Mouse (Mus musculus): ENCODE measurements at regions not wholly inside any gene's neighbourhood (a gene's known extent, or its start where the extent isn't known, plus 50 kb on each side); places are given as distances from the start of the nearest gene placed in this dataset.
"Not testable (repeated sequence)": the region's sequence is repeated elsewhere in the genome, so short reads cannot be mapped to it uniquely, and the experiment has no call there.

- in situ Hi-C loops (cut with MboI, MseI) = no loop called here
These were observed 54.7 kb upstream of the Commd3 start for GRCm38 (mm10) chr2:18617520-18617919.

- in situ Hi-C loops (cut with MboI, MseI) = no loop called here
These were observed 62.4 kb upstream of the Commd3 start for GRCm38 (mm10) chr2:18609868-18610185.

- in situ Hi-C loops (cut with MboI, MseI) = no loop called here
These were observed 62.9 kb upstream of the Commd3 start for GRCm38 (mm10) chr2:18609075-18609867.

DNA sequence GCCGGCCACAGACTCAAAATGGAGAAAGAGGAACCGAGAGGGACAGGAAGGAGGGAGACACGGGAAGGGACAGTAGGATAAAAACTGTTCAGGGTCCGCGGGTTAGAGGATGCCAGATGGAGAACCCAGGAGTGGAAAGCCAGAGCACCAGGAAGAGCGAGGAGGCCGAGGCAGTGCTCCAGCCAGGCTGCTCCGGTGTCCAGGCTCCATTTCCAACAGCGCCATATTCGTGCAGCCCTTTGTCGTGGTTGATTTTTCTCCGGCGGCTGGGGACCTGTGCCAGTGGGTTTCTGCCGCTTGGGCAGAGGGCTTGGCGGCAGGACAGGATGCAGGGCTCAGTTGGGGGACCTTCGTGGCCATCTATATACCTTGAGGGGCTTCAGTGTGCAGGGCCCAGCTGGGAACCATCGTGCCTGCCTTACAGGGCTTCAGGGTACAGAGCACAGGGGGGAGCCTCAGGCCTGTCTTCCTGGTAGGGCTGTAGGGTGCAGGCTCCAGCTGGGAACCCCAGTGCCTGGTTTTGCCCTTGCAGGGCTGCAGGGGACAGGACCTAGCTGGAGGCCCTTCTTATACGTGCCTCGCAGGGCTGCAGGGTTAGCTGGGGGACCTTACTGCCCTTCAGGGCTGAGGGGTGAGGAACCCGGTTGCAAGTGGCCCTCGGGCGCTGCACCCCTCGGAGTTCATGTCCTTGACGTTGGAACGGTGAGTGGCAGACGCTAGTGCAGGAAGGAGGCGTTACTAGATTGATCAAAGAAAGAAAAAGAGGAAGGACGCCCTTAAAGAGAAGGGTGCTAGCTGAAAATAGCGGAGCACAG, 63.7 kb upstream of the Commd3 start:
- in situ Hi-C loops (cut with MboI, MseI) = no loop called here

DNA sequence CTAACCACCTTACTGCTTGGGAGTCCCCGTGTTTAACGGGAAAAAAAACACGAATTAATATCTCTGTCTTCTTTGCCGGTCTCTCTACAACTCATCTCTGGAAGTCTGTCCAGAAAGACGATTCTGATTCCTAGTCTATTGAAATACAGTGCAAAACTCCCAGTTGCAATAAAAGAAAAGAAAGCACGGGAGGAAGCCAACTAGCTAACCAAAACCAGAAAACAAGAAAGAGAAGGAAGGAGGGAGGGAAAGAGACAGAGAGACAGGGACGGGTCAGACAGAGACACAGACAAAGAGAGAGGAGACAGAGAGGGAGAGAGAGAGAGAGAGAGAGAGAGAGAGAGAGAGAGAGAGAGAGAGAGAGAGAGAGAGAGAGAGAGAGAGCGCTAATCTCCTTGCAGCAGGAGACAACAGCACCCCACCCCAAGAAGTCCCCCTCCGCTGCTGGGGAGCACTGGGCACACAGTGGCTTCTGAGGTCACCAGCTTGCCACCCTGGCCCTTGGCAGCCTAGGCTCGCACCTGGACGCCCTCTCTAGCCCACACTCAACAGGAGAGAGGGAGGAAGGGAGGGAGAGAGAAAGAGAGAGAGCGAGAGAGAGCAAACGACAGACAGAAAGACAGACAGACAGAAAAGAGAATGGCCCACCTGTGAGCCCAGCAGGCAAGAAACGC, 64.5 kb upstream of the Commd3 start:
- in situ Hi-C loops (cut with MboI, MseI) = no loop called here

DNA sequence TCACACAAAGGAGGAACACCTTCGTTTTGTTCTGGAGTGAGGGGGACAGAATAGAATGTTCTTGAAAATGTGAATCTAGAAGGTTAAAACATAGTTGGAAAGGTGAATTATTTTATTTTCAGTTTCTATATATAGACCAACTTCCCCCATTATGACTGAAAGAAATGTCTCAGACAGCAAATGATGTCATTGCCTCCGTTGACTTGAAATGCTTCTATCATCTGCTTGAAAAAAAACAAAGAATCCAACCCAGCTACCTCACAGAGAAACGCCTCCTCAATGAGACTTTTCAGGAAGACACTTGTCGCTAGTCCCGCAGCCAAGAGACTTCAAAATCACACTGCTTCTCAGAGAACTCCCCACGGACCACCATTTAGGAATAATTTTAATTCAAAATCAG, 65.1 kb upstream of the Commd3 start:
- in situ Hi-C loops (cut with MboI, MseI) = no loop called here

- in situ Hi-C loops (cut with MboI, MseI) = no loop called here
These were observed 80.0 kb upstream of the Commd3 start for GRCm38 (mm10) chr2:18592221-18592620.

GRCm38 (mm10) chr2:18588232-18588631, 84.0 kb upstream of the Commd3 start:
- in situ Hi-C loops (cut with MboI, MseI) = loop anchor here (10.0 kb wide), 2 partner anchors 367 to 977 kb away; no protein-coding TSS in a partner anchor

- in situ Hi-C loops (cut with MboI, MseI) = loop anchor here (10.0 kb wide), 2 partner anchors 367 to 977 kb away; no protein-coding TSS in a partner anchor
These were observed 84.4 kb upstream of the Commd3 start for GRCm38 (mm10) chr2:18587746-18588231.

GRCm38 (mm10) chr2:18586925-18587724, 85.1 kb upstream of the Commd3 start:
- in situ Hi-C loops (cut with MboI, MseI) = loop anchor here (10.0 kb wide), 2 partner anchors 368 to 978 kb away; no protein-coding TSS in a partner anchor

DNA sequence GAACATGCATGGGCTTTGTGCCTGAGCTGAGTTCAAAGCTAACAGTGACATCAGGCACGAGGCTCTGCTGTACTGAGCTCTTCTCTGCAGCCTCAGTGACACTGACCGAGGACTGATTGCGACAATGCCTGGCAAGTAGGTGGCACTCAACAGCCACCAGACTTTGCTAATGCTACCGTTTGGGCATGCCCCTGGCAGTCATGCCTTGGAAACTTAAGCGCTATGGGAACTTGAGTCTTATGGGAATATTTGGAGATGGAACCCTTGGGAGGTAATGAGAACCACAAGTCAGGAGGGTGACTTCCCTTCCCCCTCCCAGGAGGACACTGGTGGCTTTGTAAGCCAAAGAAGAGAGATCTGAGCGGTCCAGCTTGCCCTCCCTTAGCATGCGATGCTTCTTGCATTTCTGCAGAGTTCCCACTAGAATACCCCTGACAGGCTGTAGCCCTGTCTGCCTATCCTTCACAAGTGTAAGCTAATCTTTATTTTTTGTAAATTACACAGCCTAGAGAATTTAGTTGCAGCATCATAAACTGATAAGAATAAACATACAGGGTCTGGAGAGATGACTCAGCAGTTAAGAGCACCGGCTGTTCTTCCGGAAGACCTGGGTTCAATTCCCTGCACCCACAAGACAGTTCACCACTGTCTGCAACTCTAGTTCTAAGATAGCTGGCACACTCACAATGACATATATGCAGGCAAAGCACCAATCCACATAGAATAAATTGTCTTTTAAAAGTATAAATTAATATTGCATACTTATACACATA, 86.4 kb upstream of the Commd3 start:
- in situ Hi-C loops (cut with MboI, MseI) = loop anchor here (10.0 kb wide), 2 partner anchors 369 to 979 kb away; no protein-coding TSS in a partner anchor

DNA sequence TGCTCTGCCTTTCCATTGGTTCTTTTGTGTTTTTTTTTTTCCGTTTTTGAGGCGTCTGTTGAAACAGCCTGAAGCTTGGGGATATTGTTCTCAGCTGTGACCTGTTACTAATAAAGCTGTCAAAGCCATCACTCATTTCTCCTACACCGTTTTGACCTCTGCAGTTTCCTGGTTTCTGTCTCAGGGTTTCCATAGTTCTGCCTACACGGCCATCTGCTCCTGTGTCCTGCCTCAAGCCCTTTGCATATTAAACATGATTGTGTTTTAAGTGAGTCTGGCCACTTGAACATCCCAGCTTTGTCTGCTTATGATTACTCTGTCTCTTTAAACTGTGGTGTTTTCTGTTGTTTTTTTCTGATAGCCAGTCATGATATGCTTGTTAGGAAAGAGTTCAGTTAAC, 114.1 kb upstream of the Commd3 start:
- in situ Hi-C loops (cut with MboI, MseI) = no loop called here

DNA sequence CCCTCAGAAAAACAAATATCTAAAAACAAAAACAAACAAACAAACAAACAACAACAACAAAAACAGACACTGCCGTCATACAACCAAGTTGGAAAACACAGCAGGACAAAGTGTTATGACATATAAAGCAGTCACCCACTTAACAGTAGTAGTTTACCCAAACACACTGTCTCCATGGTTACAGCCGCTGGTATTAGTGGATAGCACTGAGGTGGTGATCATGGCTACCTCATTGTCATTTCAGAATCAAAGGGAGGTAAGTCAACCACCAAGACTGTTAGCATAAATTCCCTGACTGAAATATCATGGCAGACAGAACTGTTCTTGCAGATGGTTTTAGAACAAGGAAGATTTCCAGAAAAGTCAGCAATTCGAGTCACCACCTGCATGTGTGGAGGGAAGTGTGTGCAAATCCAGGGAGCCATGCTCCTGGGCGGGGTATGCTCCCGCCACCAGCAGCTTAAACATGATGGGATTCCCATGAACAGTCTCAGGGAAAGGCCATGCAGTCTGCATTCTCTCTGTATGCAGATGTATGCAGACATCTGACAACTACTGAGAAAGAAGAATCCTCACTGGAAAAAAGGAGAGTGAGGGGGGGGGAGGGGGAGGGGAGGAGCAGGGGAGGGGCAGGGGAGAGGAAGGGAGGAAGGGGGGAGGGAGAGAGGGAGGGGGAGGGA, 124.1 kb upstream of the Commd3 start:
- in situ Hi-C loops (cut with MboI, MseI) = no loop called here

GRCm38 (mm10) chr2:18524387-18524786, 131.8 kb upstream of the Dnajc1 start:
- in situ Hi-C loops (cut with MboI, MseI) = no loop called here

- in situ Hi-C loops (cut with MboI, MseI) = no loop called here
These were observed 131.3 kb upstream of the Dnajc1 start for GRCm38 (mm10) chr2:18523911-18524310.

- in situ Hi-C loops (cut with MboI, MseI) = loop anchor here (10.0 kb wide), 1 partner anchor 139 kb away; no protein-coding TSS in a partner anchor
These were observed 120.8 kb upstream of the Dnajc1 start for GRCm38 (mm10) chr2:18513435-18513834.

GRCm38 (mm10) chr2:18509317-18509716, 116.7 kb upstream of the Dnajc1 start:
- in situ Hi-C loops (cut with MboI, MseI) = no loop called here

DNA sequence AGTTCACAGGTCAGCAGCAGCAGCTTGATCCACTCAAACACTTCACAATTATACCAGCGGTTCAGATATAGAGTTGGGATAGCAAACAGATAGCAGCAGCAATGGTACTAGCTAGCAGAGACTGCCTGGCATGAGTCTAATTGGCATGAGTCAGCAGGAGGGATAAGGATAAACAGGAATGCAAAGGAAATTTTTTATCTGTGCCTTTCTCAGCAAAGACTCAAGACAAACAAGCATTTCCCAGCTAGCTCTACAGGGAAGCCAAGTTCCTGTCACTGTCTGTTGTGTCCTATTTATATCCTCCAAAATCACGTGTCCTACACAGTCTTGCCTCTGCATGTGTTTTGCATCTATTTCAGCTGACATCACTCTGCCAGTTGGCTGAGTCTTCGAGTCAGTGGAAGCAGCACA, 80.7 kb upstream of the Dnajc1 start:
- in situ Hi-C loops (cut with MboI, MseI) = no loop called here

GRCm38 (mm10) chr2:18460901-18461300, 68.3 kb upstream of the Dnajc1 start:
- in situ Hi-C loops (cut with MboI, MseI) = no loop called here

DNA sequence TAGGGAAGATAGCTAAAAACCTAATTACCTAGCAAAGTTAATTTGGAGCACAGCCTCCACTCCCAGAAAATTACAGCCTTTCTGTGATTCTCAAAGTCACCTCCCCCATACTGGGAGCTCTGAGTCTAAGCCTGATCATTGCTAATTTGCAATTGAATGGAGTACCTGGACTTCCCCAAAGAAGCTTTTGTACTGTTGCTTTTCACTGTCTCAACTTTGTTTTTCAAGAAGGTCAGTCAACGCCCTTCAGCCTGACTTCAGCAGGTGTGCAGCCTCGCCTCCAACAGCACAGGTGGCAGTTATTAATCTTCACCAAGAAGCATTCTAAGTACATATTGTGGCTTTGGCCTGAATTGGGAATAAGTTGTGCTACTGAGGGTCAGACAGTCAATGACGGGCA, 67.7 kb upstream of the Dnajc1 start:
- in situ Hi-C loops (cut with MboI, MseI) = not testable (repeated sequence)
